Mouse (Mus musculus) kidney, postnatal 10 days (tissue): ENCODE data around the gene Fkbp4.
"Not testable (repeated sequence)": the region's sequence is repeated elsewhere in the genome, so short reads cannot be mapped to it uniquely, and the experiment has no call there.

Source experiments
- DNase-seq: peaks from one replicate; pipeline ENCODE4 v3.0.0; 2021; ENCODE audit warnings: mixed read lengths

The Fkbp4 gene

GRCm38 (mm10) chr6:128390683-128391082, 47.8 kb downstream of the Fkbp4 start:
- no peak for DNase-seq

DNA sequence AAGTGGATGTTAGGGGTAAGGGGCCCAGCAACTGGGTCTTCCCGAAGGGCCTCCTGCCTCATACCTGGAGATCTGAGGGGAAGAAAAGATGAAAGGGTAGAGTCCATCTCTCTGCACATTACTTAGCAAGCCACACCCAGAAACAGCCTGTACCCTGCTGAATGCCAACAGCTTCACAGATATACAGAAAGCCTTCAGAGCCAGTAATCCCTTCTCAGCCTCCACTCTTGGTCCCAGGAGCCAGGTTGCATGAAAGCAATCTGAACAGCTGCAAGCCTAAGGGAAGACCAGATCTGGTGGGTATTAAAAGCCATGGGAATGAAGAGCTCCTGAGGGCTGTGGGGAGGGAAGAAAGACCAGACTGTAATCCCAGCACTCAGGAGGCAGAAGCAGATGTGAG, 49.3 kb downstream of the Fkbp4 start:
- no peak for DNase-seq

DNA sequence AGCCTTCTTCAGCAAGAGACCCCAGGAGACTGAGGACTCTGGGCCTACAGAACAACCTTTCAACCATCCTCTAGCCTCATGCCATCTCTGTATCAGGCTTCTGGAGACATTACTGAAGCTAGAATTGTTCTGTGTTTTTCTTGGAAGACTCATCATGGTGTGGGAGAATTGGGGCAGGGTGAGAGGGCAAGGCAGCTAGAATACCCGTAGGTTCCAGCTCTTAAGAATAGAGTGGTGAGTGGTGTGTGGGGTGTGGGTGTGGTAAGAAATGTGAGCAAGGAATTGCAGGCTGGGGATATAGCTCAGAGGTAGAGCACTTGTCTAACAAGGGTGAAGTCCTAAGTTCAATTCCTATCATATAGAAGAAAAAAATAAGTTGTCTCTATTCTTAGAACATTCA, 53.5 kb downstream of the Fkbp4 start:
- DNase-seq, result no peak

DNA sequence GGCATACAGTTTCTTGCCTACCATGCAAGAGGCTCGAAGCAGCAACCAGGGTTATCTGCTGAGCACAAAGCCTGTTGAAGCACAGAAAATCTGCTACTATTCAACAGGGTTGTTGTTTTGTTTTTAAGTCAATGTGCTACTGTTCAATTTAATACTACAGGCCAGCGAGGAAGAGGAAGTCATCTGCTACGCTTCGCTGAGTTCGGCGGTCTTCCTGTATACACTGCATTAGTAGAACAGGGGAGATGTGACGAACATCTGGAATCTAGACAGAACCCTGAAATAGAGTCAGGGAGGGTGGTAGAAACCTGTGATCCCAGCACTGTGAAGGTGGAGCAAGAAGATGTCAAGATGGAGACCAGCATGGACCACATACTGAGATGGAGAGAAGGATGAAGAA, 54.7 kb downstream of the Fkbp4 start:
- no peak for DNase-seq

DNA sequence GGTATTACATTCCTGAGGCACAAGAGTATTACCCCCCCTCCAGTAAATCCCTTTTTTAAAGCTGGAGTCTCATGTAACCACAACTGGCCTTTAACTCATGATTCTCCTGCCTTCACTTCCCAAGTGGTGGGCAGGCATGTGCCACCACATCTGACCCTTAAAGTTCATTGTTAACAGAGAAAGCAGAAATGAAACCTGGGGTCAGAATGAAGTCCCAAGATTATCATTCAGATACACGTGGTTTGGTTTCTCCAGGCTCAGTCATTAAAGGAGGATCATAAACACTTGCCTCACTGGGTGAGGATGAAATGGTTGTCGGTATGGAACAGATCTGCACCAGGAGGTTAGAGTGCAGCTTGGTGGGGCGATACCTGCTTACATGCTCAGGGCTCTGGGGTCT, 57.2 kb downstream of the Fkbp4 start:
- DNase-seq, result no peak

DNA sequence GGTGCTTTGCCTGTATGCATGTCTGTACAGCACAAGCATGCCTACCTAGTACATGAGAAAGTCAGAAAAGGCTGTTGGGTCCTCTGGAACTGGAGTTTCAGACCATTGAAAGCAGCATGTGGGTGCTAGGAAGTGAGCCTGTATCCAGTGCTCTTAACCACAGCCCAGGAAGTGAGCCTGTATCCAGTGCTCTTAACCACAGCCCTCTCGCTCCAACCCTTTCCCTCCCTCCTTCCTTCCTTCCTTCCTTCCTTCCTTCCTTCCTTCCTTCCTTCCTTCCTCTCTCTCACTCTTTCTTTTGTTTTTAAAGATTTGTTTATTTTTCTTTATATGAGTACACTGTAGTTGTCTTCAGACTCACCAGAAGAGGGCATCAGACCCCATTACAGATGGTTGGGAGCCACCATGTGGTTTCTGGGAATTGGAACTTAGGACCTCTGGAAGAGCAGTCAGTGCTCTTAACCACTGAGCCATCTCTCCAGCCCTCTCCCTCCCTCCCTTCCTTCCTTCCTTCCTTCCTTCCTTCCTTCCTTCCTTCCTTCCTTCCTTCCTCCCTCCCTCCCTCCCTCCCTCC, 57.8 kb downstream of the Fkbp4 start:
- not testable (repeated sequence) for DNase-seq
